Mouse (Mus musculus): Measurements from ENCODE around the gene Depdc1b. TPM values are rescaled to one million over a fixed set of nuclear protein-coding genes. Genes with fewer than 3 reads are reported as not detected.

Gene Depdc1b
- 0.23 and 0.24 TPM in 2 replicates for polyA plus RNA-seq (2012; rRNA removed)

DNA sequence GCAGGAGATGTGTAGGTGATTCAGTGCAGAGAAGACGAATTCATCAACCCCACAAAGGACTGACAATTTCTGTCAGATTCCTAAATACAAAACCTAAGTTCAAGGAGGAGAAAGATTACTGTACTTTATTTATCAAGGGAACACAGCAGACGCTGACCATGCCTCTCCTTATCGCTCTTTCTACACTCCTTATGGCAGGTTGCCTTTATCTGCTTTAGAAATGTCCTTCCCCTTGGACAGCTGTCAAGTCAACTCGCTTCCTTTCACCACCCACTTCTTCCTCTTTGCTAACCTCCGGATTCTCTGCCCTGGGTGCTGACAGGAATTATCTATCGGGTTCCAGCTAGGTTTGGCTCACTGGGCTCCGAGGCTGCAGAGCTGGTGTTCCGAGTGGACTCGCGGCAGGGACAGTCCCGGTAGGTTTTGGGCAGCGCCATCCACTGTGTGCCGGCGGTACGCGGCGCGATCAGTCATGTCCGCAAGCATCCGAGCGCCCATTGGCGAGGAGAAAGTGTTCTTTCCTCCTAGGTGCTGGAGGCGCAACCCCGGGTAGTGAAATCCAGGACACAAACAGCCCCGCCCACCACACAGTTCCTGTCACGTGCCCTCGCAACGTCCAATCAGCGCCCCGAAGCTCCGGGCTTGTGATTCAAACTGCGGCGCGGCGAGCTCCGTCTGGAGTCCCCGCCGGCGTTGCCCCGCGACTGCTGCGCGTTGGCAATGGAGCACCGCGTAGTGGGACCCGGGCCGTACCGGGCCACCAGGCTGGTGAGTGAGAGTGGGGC lies at the start of gene Depdc1b:
TSS of gene Depdc1b (plus strand) at position 631 of the 785 bp plus-strand sequence.

DNA sequence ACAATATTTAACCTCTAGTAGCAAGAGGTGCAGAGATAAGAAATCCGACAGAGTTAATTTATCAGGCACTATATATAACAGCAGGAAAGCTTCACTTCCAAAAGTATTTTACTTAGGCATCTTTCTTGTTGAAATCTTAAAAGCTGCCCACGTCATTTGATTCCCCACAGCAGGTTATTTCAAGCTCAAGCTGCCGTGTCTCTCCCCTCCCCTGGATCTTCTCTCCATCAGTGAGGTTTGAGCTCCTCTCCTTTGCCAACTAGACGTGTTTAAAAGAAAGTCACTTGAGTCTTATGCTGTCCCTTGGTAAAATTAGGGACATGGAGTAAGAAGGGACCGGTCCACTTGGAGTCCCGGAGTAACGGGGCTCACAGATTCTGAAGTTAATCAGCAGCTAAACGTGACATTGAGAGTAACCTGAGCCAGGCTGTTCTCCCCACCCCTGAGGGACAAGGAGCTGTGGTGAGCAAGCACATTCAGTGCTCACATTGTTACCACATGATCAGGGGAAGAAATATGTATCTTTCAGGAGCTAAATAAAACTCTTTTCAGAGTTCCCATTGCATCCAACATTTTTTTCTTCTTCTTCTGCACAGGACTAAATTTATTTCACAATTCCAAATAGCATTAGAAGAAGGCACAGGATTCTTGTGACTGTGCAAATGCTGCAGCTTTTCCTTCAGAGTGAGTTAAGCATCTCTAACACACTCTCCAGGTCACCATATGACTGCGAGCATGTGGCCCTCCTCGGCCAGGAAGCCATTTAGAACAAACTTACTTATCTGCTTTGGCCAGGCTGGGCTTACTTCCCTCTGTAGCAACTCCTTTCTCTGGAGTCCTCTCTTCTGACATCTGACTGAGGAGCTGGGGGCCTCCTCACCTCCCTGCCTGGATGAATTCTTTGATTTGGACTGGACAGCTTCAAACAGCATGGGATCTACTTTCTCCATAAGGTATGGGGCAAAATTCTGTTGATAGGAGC lies 133.3 kb downstream of the Depdc1b start, which contains the start of gene Pde4d:
TSS of gene Pde4d (plus strand) at position 833 of the 982 bp plus-strand sequence.

Other genes with a start within 250 kb of the Depdc1b start
- 0.77 and 1.0 TPM in 2 replicates for gene Ndufaf2, start 157.7 kb upstream of the Depdc1b start, polyA plus RNA-seq (2012; rRNA removed)
- gene Ercc8, start 157.6 kb upstream of the Depdc1b start, polyA plus RNA-seq (2012; rRNA removed): 1.7 and 2.5 TPM in 2 replicates
- 1.6 and 2.7 TPM in 2 replicates for gene Elovl7, start 101.9 kb upstream of the Depdc1b start, polyA plus RNA-seq (2012; rRNA removed)
- gene Pde4d, start 133.6 kb downstream of the Depdc1b start, polyA plus RNA-seq (2012; rRNA removed): 2.2 and 3.5 TPM in 2 replicates